Mouse (Mus musculus): ENCODE measurements at regions not wholly inside any gene's neighbourhood (a gene's known extent, or its start where the extent isn't known, plus 50 kb on each side); places are given as distances from the start of the nearest gene placed in this dataset.

- intact Hi-C loops (cut with DNase I), result no loop called here
- TF ChIP-seq CTCF (IDR thresholded peaks at IDR 0.05), result no peak
- H3K27ac ChIP-seq, result no peak overlapping the region
- DNase-seq (ENCODE audit: extremely low spot score in 1 of 2, low spot score in 2 of 2), result no peak
- no peak overlapping the region for H3K4me3 ChIP-seq
These were observed 120.9 kb upstream of the Trib2 start for GRCm38 (mm10) chr12:15937443-15938237.

DNA sequence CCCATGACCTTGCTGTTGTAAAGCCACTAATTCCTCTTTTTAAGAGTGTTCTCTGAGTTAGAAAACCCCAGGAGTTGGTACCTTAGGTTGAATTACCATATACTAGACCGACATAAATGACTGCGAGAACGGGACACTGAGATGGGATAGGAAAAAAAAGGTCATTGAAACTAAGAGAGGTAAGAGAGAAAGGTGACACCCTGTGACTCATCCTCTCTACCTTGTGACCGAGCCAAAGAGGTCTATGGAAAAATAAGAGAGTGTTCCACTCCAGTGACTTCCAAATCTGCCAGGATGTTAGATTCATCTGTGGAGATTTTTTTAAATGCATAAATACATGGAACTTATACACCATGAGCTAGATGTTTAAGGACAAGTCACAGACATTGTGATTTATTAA is 115.3 kb upstream of the Trib2 start:
- Histone ChIP-seq H3K27ac (no peak overlapping the region), H3K4me3 (no peak overlapping the region)
- no peak for TF ChIP-seq CTCF (IDR thresholded peaks at IDR 0.05)
- no peak for DNase-seq (ENCODE audit: extremely low spot score in 1 of 2, low spot score in 2 of 2)
- intact Hi-C loops (cut with DNase I), result no loop called here

GRCm38 (mm10) chr12:15931535-15931934 is 114.8 kb upstream of the Trib2 start:
- no peak overlapping the region for H3K27ac ChIP-seq
- intact Hi-C loops (cut with DNase I), result no loop called here
- H3K4me3 ChIP-seq, result no peak overlapping the region
- no peak for DNase-seq (ENCODE audit: extremely low spot score in 1 of 2, low spot score in 2 of 2)
- TF ChIP-seq CTCF (IDR thresholded peaks at IDR 0.05), result no peak

- intact Hi-C loops (cut with DNase I), result no loop called here
- Histone ChIP-seq H3K4me3 (no peak overlapping the region), H3K27ac (no peak overlapping the region)
- DNase-seq (ENCODE audit: extremely low spot score in 1 of 2, low spot score in 2 of 2), result no peak
- no peak for TF ChIP-seq CTCF (IDR thresholded peaks at IDR 0.05)
These were observed 113.4 kb upstream of the Trib2 start for GRCm38 (mm10) chr12:15930155-15930554.

DNA sequence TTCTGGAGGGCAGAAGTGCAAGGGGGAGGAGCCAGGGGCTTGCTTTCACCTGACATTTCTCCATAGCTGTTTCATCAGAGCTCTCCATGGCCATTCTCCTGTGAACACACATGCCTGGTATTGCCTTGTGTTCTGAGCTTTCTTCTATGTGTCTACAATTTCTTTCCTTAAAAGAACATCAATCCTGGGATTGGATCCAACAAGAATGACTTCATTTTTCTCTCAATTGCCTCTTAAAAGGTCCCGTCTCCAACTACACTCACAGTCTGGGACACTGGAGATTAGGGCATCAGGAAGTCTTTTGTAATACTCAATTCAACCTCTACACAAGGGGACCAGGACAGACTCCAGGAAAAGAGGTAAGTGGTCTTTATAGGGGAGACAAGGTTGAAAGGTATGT is 112.8 kb upstream of the Trib2 start:
- no peak for TF ChIP-seq CTCF (IDR thresholded peaks at IDR 0.05)
- intact Hi-C loops (cut with DNase I), result no loop called here
- Histone ChIP-seq H3K27ac (no peak overlapping the region), H3K4me3 (no peak overlapping the region)
- no peak for DNase-seq (ENCODE audit: extremely low spot score in 1 of 2, low spot score in 2 of 2)

DNA sequence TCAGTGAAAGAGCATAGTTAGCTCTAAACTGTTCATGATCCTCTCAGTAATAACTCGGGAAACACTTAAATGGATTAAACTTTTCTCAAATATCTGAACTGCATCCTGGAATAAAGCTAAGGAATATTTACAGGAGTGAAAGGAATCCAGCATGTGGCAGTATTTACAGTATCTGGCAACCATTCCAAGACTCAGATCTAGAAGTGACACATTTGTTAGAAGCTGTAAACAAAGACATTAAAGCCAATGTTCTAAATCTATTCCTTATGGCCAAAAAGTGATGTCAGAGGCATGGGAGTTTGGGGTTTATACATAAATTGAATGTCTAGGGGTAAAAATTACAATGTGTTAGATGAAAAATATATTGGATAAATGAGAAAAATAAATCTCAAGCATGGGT is 101.6 kb upstream of the Trib2 start:
- Histone ChIP-seq H3K4me3 (no peak overlapping the region), H3K27ac (no peak overlapping the region)
- intact Hi-C loops (cut with DNase I), result no loop called here
- no peak for DNase-seq (ENCODE audit: extremely low spot score in 1 of 2, low spot score in 2 of 2)
- TF ChIP-seq CTCF (IDR thresholded peaks at IDR 0.05), result no peak

DNA sequence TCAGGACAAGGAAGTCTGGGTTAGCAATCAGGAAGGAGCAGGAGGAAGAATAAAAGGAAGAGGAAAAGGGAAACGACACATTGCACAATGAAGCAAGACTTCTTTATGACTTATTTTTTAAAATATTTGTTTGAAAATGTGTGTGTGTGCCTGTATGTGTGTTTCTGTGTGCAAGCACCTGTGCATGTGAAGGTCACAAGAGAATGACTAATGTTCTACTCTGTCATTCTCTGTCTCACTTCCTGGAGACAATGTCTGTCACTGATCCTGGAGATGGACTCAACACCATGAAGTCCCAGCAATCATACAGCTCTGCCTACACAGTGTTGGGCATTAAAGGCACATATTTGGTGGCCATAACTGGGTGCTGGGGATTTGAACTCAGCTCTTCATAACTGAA is 96.2 kb upstream of the Trib2 start:
- no peak for DNase-seq (ENCODE audit: extremely low spot score in 1 of 2, low spot score in 2 of 2)
- no peak overlapping the region for H3K4me3 ChIP-seq
- H3K27ac ChIP-seq, result no peak overlapping the region
- intact Hi-C loops (cut with DNase I), result no loop called here
- no peak for TF ChIP-seq CTCF (IDR thresholded peaks at IDR 0.05)

- Histone ChIP-seq H3K4me3 (no peak overlapping the region), H3K27ac (no peak overlapping the region)
- no peak for DNase-seq (ENCODE audit: extremely low spot score in 1 of 2, low spot score in 2 of 2)
- no peak for TF ChIP-seq CTCF (IDR thresholded peaks at IDR 0.05)
- intact Hi-C loops (cut with DNase I), result no loop called here
These were observed 95.8 kb upstream of the Trib2 start for GRCm38 (mm10) chr12:15912491-15912890.

DNA sequence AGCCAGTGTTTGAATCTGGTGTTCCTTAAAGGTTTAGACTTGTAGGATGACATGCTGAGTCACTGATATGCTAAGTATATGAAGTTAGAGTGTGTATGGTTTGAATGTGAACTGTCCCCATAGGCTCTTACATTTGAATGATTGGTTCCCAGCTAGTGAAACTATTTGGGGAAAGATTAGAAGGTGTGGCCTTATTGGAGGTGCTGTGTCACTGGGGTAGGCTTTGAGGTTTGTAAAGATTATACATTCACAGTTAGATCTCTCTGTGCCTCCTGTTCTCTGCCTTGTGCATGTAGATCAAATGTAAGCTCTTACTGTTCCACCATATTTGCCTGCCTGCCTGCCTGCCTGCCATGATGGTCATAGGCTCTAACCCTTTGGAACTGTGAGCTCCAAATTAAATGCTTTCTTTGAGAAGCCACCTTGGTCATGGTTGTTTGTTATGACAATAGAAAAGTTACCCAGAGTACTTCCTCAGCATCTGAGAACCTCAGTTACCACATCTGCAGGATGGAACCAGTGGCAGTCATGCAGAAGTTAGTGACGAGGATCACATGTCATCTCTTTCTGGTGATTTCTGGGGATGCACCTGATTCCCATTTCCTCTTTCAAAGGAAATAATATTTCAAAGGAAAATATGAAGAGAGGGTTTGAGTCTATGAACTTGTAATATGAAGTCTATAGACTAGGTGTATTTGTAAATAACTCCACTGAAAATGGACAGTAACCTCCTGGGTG is 94.7 kb upstream of the Trib2 start:
- Histone ChIP-seq H3K4me3 (no peak overlapping the region), H3K27ac (no peak overlapping the region)
- no peak for TF ChIP-seq CTCF (IDR thresholded peaks at IDR 0.05)
- DNase-seq (ENCODE audit: extremely low spot score in 1 of 2, low spot score in 2 of 2), result no peak
- intact Hi-C loops (cut with DNase I), result no loop called here

GRCm38 (mm10) chr12:15897539-15897938 is 80.8 kb upstream of the Trib2 start:
- H3K4me3 ChIP-seq, result no peak overlapping the region
- no peak for DNase-seq (ENCODE audit: extremely low spot score in 1 of 2, low spot score in 2 of 2)
- no peak overlapping the region; the same call in 1 of the 2 replicates for H3K27ac ChIP-seq
- intact Hi-C loops (cut with DNase I), result loop anchor here (2.0 to 5.0 kb wide), 2 partner anchors 81 to 255 kb away; partner anchors contain the start of gene Trib2
- TF ChIP-seq CTCF (IDR thresholded peaks at IDR 0.05), result no peak

GRCm38 (mm10) chr12:15896511-15896910 is 79.8 kb upstream of the Trib2 start:
- no peak for TF ChIP-seq CTCF (IDR thresholded peaks at IDR 0.05)
- Histone ChIP-seq H3K4me3 (no peak overlapping the region), H3K27ac (peak overlapping the region; percentile 48)
- peak; percentile 57 to 58 for DNase-seq (ENCODE audit: extremely low spot score in 1 of 2, low spot score in 2 of 2)
- intact Hi-C loops (cut with DNase I), result loop anchor here (2.0 to 5.0 kb wide), 2 partner anchors 80 to 256 kb away; partner anchors contain the start of gene Trib2

GRCm38 (mm10) chr12:15895215-15895614 is 78.5 kb upstream of the Trib2 start:
- no peak for DNase-seq (ENCODE audit: extremely low spot score in 1 of 2, low spot score in 2 of 2)
- no peak overlapping the region for H3K27ac ChIP-seq
- intact Hi-C loops (cut with DNase I), result loop anchor here (5.0 kb wide), 1 partner anchor 257 kb away; no protein-coding TSS in a partner anchor
- TF ChIP-seq CTCF (IDR thresholded peaks at IDR 0.05), result peak; percentile 20
- H3K4me3 ChIP-seq, result no peak overlapping the region

All from left cerebral cortex, adult 2 months (tissue).